Mouse (Mus musculus) kidney, adult 2 months (tissue): Measurements from ENCODE around the gene Wdr17. TPM values are rescaled to one million over a fixed set of nuclear protein-coding genes. Genes with fewer than 3 reads are reported as not detected.
A peak's percentile ranks its signal among the peaks of the same experiment; 100 is the strongest.
"Not testable (repeated sequence)": the region's sequence is repeated elsewhere in the genome, so short reads cannot be mapped to it uniquely, and the experiment has no call there.

Source experiments
- DNase-seq: peaks from one replicate; pipeline ENCODE4 v3.0.0; 2021
- H3K27ac ChIP-seq: fragments of 200-500 bp; 2 replicates; pipeline ENCODE4 v1.5.1; 2012; ENCODE audit warnings: low read depth, low read length, control low read depth, inconsistent platforms; ENCODE audit not compliant: insufficient read depth
- H3K27me3 ChIP-seq: fragments of 200-500 bp; replicated peaks from 2 replicates; pipeline ENCODE4 v1.6.1; 2012; ENCODE audit warnings: mild to moderate bottlenecking, moderate library complexity, low read length, inconsistent platforms; ENCODE audit not compliant: control insufficient read depth, insufficient read depth
- H3K36me3 ChIP-seq: fragments of 200-500 bp; 2 replicates; pipeline ENCODE4 v1.6.1; 2012; ENCODE audit warnings: mild to moderate bottlenecking, moderate library complexity, low read length, inconsistent platforms; ENCODE audit not compliant: control insufficient read depth, insufficient read depth
- H3K4me1 ChIP-seq: fragments of 200-500 bp; 2 replicates; pipeline ENCODE4 v1.6.1; 2011; ENCODE audit warnings: low read length; ENCODE audit not compliant: control insufficient read depth, insufficient read depth
- H3K4me3 ChIP-seq: fragments of 200-500 bp; 2 replicates; pipeline ENCODE4 v1.5.1; 2011; ENCODE audit warnings: mild to moderate bottlenecking, low read depth, low read length, control low read depth; ENCODE audit not compliant: insufficient read depth
- CTCF ChIP-seq: fragments of 200-500 bp; conservative IDR thresholded peaks from 2 replicates; pipeline ENCODE4 v1.5.1; 2011; ENCODE audit warnings: low read depth, mild to moderate bottlenecking, control low read depth, low read length, moderate library complexity, mixed read lengths; ENCODE audit not compliant: insufficient read depth, insufficient read length
- POLR2A ChIP-seq: fragments of 200-500 bp; IDR thresholded peaks from one replicate; pipeline ENCODE4 v1.6.1; 2011; ENCODE audit warnings: low read depth, low read length, control low read depth
- WGBS: fragments of 180-500 bp; shearing (Covaris S2); methylation state at CpG from one replicate; pipeline ENCODE4 v1.1.7; 2018; 5-methylcytosine and 5-hydroxymethylcytosine counted together
- polyA plus RNA-seq: library from polyadenylated mRNA; depleted of rRNA; stranded (reverse); fragments of >200 nt; gene quantifications from 2 replicates; pipeline ENCODE4 v1.2.3, GENCODE M21; 2012

The Wdr17 gene
- polyA plus RNA-seq, 1 experiment, result 0.22 TPM

DNA sequence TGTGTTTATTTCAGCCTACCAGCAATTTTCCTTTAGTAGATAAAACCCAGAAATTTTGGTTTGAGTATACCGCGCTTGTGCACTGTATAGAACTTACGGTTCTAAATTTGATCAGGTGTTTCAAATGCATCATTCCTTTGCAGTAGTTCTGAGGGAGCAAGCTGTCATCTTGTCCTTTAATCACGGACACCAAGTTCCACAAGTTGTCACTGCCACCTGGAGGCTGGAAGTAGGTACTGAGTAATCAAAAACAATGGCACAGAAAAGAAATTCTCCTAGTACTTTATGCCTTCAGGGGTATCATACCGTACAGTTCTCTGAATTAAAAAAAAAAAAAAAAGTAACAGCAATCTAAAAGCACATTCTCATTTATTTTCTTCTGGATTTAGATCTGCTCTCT is 226.3 kb downstream of the Wdr17 start:
- no peak overlapping the region for H3K27ac ChIP-seq
- 28% methylated on average over 5 of the region's 5 CpGs for WGBS
- H3K36me3 ChIP-seq, result no peaks in the 10 kb centered on the region
- H3K4me3 ChIP-seq, result no peak overlapping the region
- no peaks in the 10 kb centered on the region for H3K4me1 ChIP-seq
- DNase-seq, result peak; percentile 66
- TF ChIP-seq CTCF (peak; percentile 64), POLR2A (no peak)
- no peaks in the 10 kb centered on the region for H3K27me3 ChIP-seq

DNA sequence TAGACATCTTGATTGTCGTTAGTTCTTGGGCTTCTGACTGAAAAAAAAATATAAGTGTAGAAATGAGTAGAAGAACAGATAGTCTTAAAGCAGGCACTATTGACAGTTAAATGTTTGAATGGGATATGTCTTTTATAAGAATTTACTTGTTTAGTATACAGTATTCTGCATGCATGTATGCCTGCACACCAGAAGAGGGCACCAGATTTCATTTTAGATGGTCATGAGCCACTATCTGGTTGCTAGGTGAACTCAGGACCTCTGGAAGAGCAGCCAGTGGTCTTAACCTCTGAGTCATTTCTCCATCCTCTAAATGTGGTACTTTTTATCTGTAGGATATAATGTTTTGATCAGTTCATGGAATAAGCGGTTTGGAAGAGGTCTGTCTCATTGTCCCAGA is 227.3 kb downstream of the Wdr17 start:
- H3K4me1 ChIP-seq, result no peaks in the 10 kb centered on the region
- no peak for DNase-seq
- H3K4me3 ChIP-seq, result no peak overlapping the region
- no peak overlapping the region for H3K27ac ChIP-seq
- H3K27me3 ChIP-seq, result no peaks in the 10 kb centered on the region
- TF ChIP-seq CTCF (no peak), POLR2A (no peak)
- 84% methylated on average over 2 of the region's 2 CpGs for WGBS
- no peaks in the 10 kb centered on the region for H3K36me3 ChIP-seq

DNA sequence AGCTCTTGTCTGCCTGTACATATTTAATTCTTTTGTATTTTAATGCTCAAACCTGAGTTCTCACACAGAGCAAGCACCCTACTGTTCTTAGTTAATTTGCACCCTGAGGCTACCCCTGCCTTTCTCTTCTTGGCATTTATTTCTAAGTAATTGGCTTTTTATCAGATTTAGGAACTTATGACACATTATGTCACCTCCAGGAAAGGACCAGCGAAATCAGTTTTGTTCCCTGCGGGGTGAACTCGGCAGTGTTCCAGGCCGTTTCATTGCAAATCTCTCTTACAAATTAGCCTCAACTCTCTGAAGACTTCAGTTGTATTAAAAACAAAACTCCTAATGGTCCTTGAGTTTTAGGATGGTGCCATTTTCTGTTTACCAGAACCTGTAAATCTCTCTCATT is 248.3 kb downstream of the Wdr17 start:
- peak; percentile 8 for DNase-seq
- no peaks in the 10 kb centered on the region for H3K4me1 ChIP-seq
- 60% methylated on average over 4 of the region's 4 CpGs for WGBS
- TF ChIP-seq CTCF (no peak), POLR2A (no peak)
- no peak overlapping the region for H3K27ac ChIP-seq
- no peaks in the 10 kb centered on the region for H3K36me3 ChIP-seq
- no peaks in the 10 kb centered on the region for H3K27me3 ChIP-seq
- H3K4me3 ChIP-seq, result no peak overlapping the region

DNA sequence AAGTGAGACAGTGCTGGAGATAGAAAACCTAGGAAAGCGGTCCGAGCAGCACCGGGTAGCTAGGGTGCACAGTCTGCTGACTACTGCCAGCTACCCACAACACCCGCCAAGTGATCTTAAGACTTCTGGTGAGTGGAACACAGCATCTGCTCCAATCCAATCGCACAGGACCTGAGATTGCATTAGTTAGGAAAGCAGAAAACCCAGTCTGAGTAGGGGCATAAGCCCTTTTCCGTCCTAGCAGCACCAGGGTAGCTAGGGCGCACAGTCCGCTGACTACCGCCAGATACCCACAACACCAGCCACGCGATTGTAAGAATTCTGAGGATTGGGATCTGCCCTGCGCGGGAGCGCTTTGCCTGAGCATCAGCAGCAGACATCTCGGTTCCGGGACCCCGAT is 270.3 kb downstream of the Wdr17 start:
- H3K27ac ChIP-seq, H3K4me1 ChIP-seq, H3K27me3 ChIP-seq, H3K36me3 ChIP-seq, H3K4me3 ChIP-seq, DNase-seq: not testable (repeated sequence)
- 92% methylated on average over 17 of the region's 17 CpGs for WGBS

DNA sequence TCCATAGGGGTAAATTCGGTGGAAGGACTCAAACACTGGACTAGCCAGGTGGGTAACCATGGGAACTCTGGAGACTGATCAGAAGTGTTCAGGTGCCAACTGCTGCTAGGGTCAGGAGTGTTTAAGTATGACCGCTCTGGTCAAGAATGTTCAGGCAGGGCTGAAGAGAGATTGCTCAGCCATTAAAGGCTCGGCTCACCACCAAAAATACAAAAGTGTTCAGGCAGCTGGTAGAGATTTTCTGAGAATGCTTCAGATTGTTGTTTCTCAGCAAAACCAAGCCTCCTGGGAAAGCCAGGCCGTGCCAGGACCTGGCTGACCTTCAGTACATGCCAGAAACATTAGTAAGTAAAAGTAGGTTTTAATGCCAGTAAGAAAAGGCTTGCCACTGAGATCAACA is 276.7 kb downstream of the Wdr17 start:
- DNase-seq, result peak; percentile 66
- Histone ChIP-seq H3K4me1 (peaks cover 3% of the 10 kb centered on the region; the same call in 1 of the 2 replicates), H3K27ac (peak overlapping the region; percentile 55; the same call in 1 of the 2 replicates), H3K36me3 (no peaks in the 10 kb centered on the region), H3K27me3 (no peaks in the 10 kb centered on the region), H3K4me3 (no peak overlapping the region)
- TF ChIP-seq CTCF (no peak), POLR2A (no peak)
- WGBS, result 32% methylated on average over 4 of the region's 4 CpGs

DNA sequence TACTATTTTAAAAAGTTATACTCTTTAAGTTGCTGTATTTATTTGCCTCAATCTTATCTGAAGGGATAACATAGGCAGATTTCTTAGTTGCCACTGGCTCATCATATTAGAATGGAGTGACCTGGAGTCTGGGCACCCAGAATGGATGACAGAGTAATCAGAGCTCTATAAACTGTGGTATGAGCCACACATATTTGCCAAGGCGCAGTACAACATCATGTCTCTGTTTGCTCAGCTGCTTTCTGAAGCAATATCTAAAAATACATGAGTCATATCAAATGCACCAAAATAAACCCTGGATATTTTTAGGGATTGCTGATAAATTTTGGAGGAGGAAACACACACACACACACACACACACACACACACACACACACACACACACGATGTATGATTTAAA is 277.6 kb downstream of the Wdr17 start:
- Histone ChIP-seq H3K36me3 (no peaks in the 10 kb centered on the region), H3K4me3 (no peak overlapping the region), H3K27me3 (no peaks in the 10 kb centered on the region), H3K4me1 (peaks cover 3% of the 10 kb centered on the region; the same call in 1 of the 2 replicates), H3K27ac (no peak overlapping the region)
- no peak for DNase-seq
- TF ChIP-seq POLR2A (no peak), CTCF (no peak)
- WGBS, result 79% methylated on average over 2 of the region's 2 CpGs

DNA sequence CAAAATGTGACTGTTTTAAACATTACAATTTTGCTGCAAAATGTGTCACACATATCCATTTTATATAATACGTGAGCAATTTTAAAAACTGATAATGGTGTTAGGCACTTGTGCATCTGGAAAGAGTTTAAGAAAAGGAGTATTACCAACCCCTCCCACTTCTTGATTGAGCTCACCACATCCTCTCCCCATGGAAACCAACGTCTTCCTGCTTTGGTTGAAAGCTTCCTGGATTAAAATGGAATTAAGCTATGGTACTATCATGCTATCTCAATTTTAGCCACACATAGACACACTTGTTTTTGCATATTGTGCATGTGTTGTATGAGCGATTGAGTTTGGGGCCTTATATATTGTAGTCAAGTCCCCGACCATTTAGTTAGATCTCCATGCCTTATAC is 283.5 kb downstream of the Wdr17 start:
- Histone ChIP-seq H3K27ac (no peak overlapping the region), H3K4me1 (no peaks in the 10 kb centered on the region), H3K36me3 (no peaks in the 10 kb centered on the region), H3K4me3 (no peak overlapping the region), H3K27me3 (no peaks in the 10 kb centered on the region)
- WGBS, result 79% methylated on average over 4 of the region's 4 CpGs
- DNase-seq, result no peak
- TF ChIP-seq POLR2A, result no peak

DNA sequence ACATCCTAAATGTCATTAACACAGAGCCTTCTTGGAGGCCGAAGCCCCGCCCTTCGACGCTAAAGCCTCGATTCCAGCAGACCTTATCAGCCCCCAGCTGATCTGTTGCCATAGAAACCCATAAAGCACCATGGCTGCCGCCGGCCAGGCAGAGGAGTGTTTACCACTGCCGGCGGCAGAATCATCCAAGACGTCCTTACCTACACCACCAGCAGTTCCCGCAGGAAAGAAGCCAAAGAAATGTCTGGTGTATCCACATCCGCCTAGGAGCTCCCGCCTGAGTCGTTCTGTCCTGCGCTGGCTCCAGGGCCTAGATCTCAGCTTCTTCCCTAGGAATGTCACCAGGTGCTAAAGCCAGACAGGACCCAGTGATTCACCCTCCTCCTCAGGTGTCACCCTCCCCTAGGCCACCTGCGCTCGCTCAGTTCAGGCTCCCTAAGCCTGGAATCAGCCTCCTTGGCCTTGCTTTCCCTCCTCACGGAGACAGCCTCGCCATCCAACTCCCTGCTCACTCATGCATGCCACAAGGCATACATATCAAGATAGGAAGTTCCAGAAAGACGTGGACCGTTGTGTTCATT is 286.2 kb downstream of the Wdr17 start, which contains the start of gene Spata4:
Gene Spata4, plus strand, starts transcription at position 111 of the 581 bp plus-strand sequence.
- Histone ChIP-seq H3K4me1 (no peaks in the 10 kb centered on the region), H3K27ac (no peak within 1 kb of the TSS), H3K27me3 (no peaks in the 10 kb centered on the region), H3K4me3 (no peak within 1 kb of the TSS), H3K36me3 (no peaks in the 10 kb centered on the region)
- 17% methylated on average over 21 of the region's 21 CpGs for WGBS
- TF ChIP-seq POLR2A, result no peak
- TF ChIP-seq CTCF, result no peak
- no peak for DNase-seq
